Mouse (Mus musculus) common myeloid progenitor, adult 5-6 weeks (primary cell): ENCODE results near the gene Rpl7l1. TPM values are rescaled to one million over a fixed set of nuclear protein-coding genes. Genes with fewer than 3 reads are reported as not detected.

ENCODE experiments used
- ATAC-seq: replicated peaks from 2 replicates; pipeline ENCODE4 v1.8.0; 2016; ENCODE audit warnings: low read depth, mild to moderate bottlenecking, moderate TSS enrichment, inconsistent platforms; ENCODE audit not compliant: poor library complexity, severe bottlenecking
- total RNA-seq: library from RNA; stranded (forward); fragments of 200-1000, 187-1606 nt; gene quantifications from 2 replicates; pipeline ENCODE4 v1.2.3, GENCODE M21; 2017

Gene Rpl7l1
- total RNA-seq, 1 experiment from 2014 or later, result 129 TPM

- no peak for ATAC-seq
These were observed 35.2 kb downstream of the Rpl7l1 start for GRCm38 (mm10) chr17:46747234-46747633.

- no peak for ATAC-seq
These were observed 37.0 kb downstream of the Rpl7l1 start for GRCm38 (mm10) chr17:46745506-46745905.

GRCm38 (mm10) chr17:46742986-46743385 is 39.5 kb downstream of the Rpl7l1 start:
- ATAC-seq, result no peak

GRCm38 (mm10) chr17:46741305-46741704 is 41.2 kb downstream of the Rpl7l1 start:
- no peak for ATAC-seq

- ATAC-seq, result peak; percentile 56; the same call in 1 of the 2 replicates
These were observed 46.3 kb downstream of the Rpl7l1 start for GRCm38 (mm10) chr17:46736160-46736559.

GRCm38 (mm10) chr17:46735287-46735686 is 47.2 kb downstream of the Rpl7l1 start:
- ATAC-seq, result no peak

- no peak for ATAC-seq
These were observed 48.4 kb downstream of the Rpl7l1 start for GRCm38 (mm10) chr17:46734055-46734454.

- ATAC-seq, result no peak
These were observed 53.6 kb downstream of the Rpl7l1 start, which contains the start of gene Gnmt for GRCm38 (mm10) chr17:46728904-46729318. Gnmt (minus strand) TSS chr17:46729168.

GRCm38 (mm10) chr17:46728496-46728895 is 54.0 kb downstream of the Rpl7l1 start:
- ATAC-seq, result no peak

GRCm38 (mm10) chr17:46728021-46728420 is 54.5 kb downstream of the Rpl7l1 start:
- ATAC-seq, result no peak

GRCm38 (mm10) chr17:46727271-46727670 is 55.2 kb downstream of the Rpl7l1 start:
- ATAC-seq, result no peak

GRCm38 (mm10) chr17:46725731-46726645 is 56.5 kb downstream of the Rpl7l1 start:
- no peak for ATAC-seq

- peak; percentile 73 for ATAC-seq
These were observed 57.2 kb downstream of the Rpl7l1 start for GRCm38 (mm10) chr17:46725273-46725672.

- ATAC-seq, result no peak
These were observed 57.9 kb downstream of the Rpl7l1 start for GRCm38 (mm10) chr17:46724477-46725084.

Other genes with a start within 250 kb of the Rpl7l1 start
- gene Cul9, start 236.3 kb downstream of the Rpl7l1 start, total RNA-seq, result 17.3 and 21.2 TPM in 2 replicates
- gene Srf, start 226.5 kb downstream of the Rpl7l1 start, total RNA-seq, result 32.5 and 35.4 TPM in 2 replicates
- 5.7 and 6.7 TPM in 2 replicates for gene Ptk7, start 153.2 kb downstream of the Rpl7l1 start, total RNA-seq
- 6.1 and 6.9 TPM in 2 replicates for gene Klc4, start 136.7 kb downstream of the Rpl7l1 start, total RNA-seq
- 102 and 113 TPM in 2 replicates for gene Mrpl2, start 136.4 kb downstream of the Rpl7l1 start, total RNA-seq
- 13.8 and 22.7 TPM in 2 replicates for gene Cul7, start 132.3 kb downstream of the Rpl7l1 start, total RNA-seq
- gene Rrp36, start 108.3 kb downstream of the Rpl7l1 start, total RNA-seq, result 46.2 and 51.9 TPM in 2 replicates
- 63.6 and 86.9 TPM in 2 replicates for gene Mea1, start 103.9 kb downstream of the Rpl7l1 start, total RNA-seq
- gene Klhdc3, start 101.8 kb downstream of the Rpl7l1 start, total RNA-seq, result 29.1 and 37.0 TPM in 2 replicates
- gene Ppp2r5d, start 77.6 kb downstream of the Rpl7l1 start, total RNA-seq, result 41.7 and 45.4 TPM in 2 replicates
- gene Pex6, start 71.2 kb downstream of the Rpl7l1 start, total RNA-seq, result 10.3 and 17.7 TPM in 2 replicates
- not detected in 2 replicates for gene Gnmt, start 53.5 kb downstream of the Rpl7l1 start, total RNA-seq
- 76.0 and 76.7 TPM in 2 replicates for gene Cnpy3, start 30.5 kb downstream of the Rpl7l1 start, total RNA-seq
- not detected in 2 replicates for gene Ptcra, start 19.0 kb downstream of the Rpl7l1 start, total RNA-seq
- 15.3 and 16.2 TPM in 2 replicates for gene 2310039H08Rik, start 10.0 kb downstream of the Rpl7l1 start, total RNA-seq
- 43.2 and 55.4 TPM in 2 replicates for gene Bicral, start 75.8 kb upstream of the Rpl7l1 start, total RNA-seq
- gene Tbcc, start 108.0 kb upstream of the Rpl7l1 start, total RNA-seq, result 12.3 and 16.9 TPM in 2 replicates
- gene Prph2, start 127.8 kb upstream of the Rpl7l1 start, total RNA-seq, result not detected in 2 replicates
- 35.8 and 39.9 TPM in 2 replicates for gene Ubr2, start 227.9 kb upstream of the Rpl7l1 start, total RNA-seq